Mouse (Mus musculus) midbrain, embryonic 14.5 days (tissue): ENCODE data around the gene Jup. TPM values are rescaled to one million over a fixed set of nuclear protein-coding genes. Genes with fewer than 3 reads are reported as not detected.
"Not testable (repeated sequence)": the region's sequence is repeated elsewhere in the genome, so short reads cannot be mapped to it uniquely, and the experiment has no call there.

Experiments used
- ATAC-seq: fragments of 200-750 bp; cut with Nextera tagmentation; 2 replicates; pipeline ENCODE4 v1.8.0; 2017; ENCODE audit warnings: moderate number of reproducible peaks, moderate library complexity; ENCODE audit not compliant: low FRiP score, low TSS enrichment
- DNase-seq: peaks from one replicate; pipeline ENCODE4 v3.0.0-alpha.2; 2015
- H3K27ac ChIP-seq: fragments of 300-500 bp; sonication (generic); replicated peaks from 2 replicates; pipeline ENCODE4 v1.5.1; 2014; ENCODE audit warnings: mild to moderate bottlenecking, low read depth, low read length, moderate library complexity
- H3K27me3 ChIP-seq: fragments of 300-500 bp; sonication (generic); 2 replicates; pipeline ENCODE4 v1.6.1; 2014; ENCODE audit warnings: low read length, control low read depth, mixed read lengths; ENCODE audit not compliant: control insufficient read depth, insufficient read depth
- H3K36me3 ChIP-seq: fragments of 300-500 bp; sonication (generic); 2 replicates; pipeline ENCODE4 v1.6.1; 2014; ENCODE audit warnings: low read length, control low read depth; ENCODE audit not compliant: control insufficient read depth, insufficient read depth
- H3K4me1 ChIP-seq: fragments of 300-500 bp; sonication (generic); 2 replicates; pipeline ENCODE4 v1.6.1; 2014; ENCODE audit warnings: mild to moderate bottlenecking, antibody characterized with exemption, low read length, control low read depth; ENCODE audit not compliant: control insufficient read depth, insufficient read depth
- H3K4me2 ChIP-seq: fragments of 300-500 bp; sonication (generic); 2 replicates; pipeline ENCODE4 v1.6.1; 2014; ENCODE audit warnings: mild to moderate bottlenecking, low read length, moderate library complexity
- H3K4me3 ChIP-seq: fragments of 300-500 bp; sonication (generic); replicated peaks from 2 replicates; pipeline ENCODE4 v1.5.1; 2014; ENCODE audit warnings: low read depth, low read length
- H3K9ac ChIP-seq: fragments of 300-500 bp; sonication (generic); replicated peaks from 2 replicates; pipeline ENCODE4 v1.6.1; 2014; ENCODE audit warnings: mild to moderate bottlenecking, low read length, moderate library complexity
- H3K9me3 ChIP-seq: fragments of 300-500 bp; sonication (generic); 2 replicates; pipeline ENCODE4 v1.6.1; 2016; ENCODE audit warnings: low read length, control low read depth, mixed read lengths; ENCODE audit not compliant: control insufficient read depth
- WGBS: fragments of 180-500 bp; shearing (Covaris S2); extraction: QIAGEN DNeasy Blood & Tissue Kit; methylation state at CpG from one replicate; pipeline ENCODE4 v1.1.7; 2014; 5-methylcytosine and 5-hydroxymethylcytosine counted together
- polyA plus RNA-seq: library from polyadenylated mRNA; unstranded; fragments of >200 nt; fragmentation: Nextera tagmentation; extraction: Ambion mirVana; gene quantifications from 2 replicates; pipeline ENCODE4 v1.2.1, GENCODE M21; 2014

Jup gene
- polyA plus RNA-seq, 1 experiment from 2014 or later: 70.0 TPM

GRCm38 (mm10) chr11:100361059-100361458, 36.5 kb downstream of the Jup start:
- ATAC-seq, H3K4me3 ChIP-seq, H3K4me1 ChIP-seq, H3K27ac ChIP-seq, H3K4me2 ChIP-seq, H3K36me3 ChIP-seq, H3K9me3 ChIP-seq, DNase-seq, H3K27me3 ChIP-seq, H3K9ac ChIP-seq: not testable (repeated sequence)
- WGBS: no CpG with 5 or more reads among the region's 13 CpGs

GRCm38 (mm10) chr11:100360175-100360574, 37.4 kb downstream of the Jup start:
- DNase-seq: no peak
- H3K27me3 ChIP-seq: peaks cover 4% of the 10 kb centered on the region; the same call in 1 of the 2 replicates
- no peak for ATAC-seq
- H3K9ac ChIP-seq: no peak overlapping the region
- no peak overlapping the region for H3K27ac ChIP-seq
- H3K36me3 ChIP-seq: no peaks in the 10 kb centered on the region
- peaks cover under 1% of the 10 kb centered on the region for H3K4me1 ChIP-seq
- no peaks in the 10 kb centered on the region for H3K9me3 ChIP-seq
- WGBS: 84% methylated on average over 6 of the region's 6 CpGs
- H3K4me2 ChIP-seq: no peak overlapping the region
- no peak overlapping the region for H3K4me3 ChIP-seq

- WGBS: 53% methylated on average over 5 of the region's 5 CpGs
Observed at GRCm38 (mm10) chr11:100357408-100357807, 40.2 kb downstream of the Jup start.

GRCm38 (mm10) chr11:100356819-100357211, 40.7 kb downstream of the Jup start:
- Histone ChIP-seq H3K4me1 (peaks cover 17% of the 10 kb centered on the region), H3K36me3 (peaks cover 12% of the 10 kb centered on the region; the same call in 1 of the 2 replicates), H3K4me2 (peak overlapping the region; percentile 99), H3K9ac (peak overlapping the region; percentile 75; the same call in 1 of the 2 replicates), H3K27me3 (peaks cover 4% of the 10 kb centered on the region; the same call in 1 of the 2 replicates), H3K27ac (no peak overlapping the region), H3K9me3 (no peaks in the 10 kb centered on the region), H3K4me3 (peak overlapping the region; percentile 79)
- 13% methylated on average over 9 of the region's 9 CpGs for WGBS
- DNase-seq (peak; percentile 35), ATAC-seq (no peak)

More at GRCm38 (mm10) chr11:100357408-100357807, 40.2 kb downstream of the Jup start:
- H3K4me1 ChIP-seq: peaks cover 12% of the 10 kb centered on the region
- H3K4me2 ChIP-seq: no peak overlapping the region
- H3K36me3 ChIP-seq: peaks cover 12% of the 10 kb centered on the region; the same call in 1 of the 2 replicates
- no peaks in the 10 kb centered on the region for H3K9me3 ChIP-seq
- no peak overlapping the region for H3K4me3 ChIP-seq
- no peak for ATAC-seq
- no peak overlapping the region for H3K27ac ChIP-seq
- no peak for DNase-seq
- H3K9ac ChIP-seq: no peak overlapping the region
- peaks cover 4% of the 10 kb centered on the region; the same call in 1 of the 2 replicates for H3K27me3 ChIP-seq

GRCm38 (mm10) chr11:100355972-100356818, 41.4 kb downstream of the Jup start, which contains the start of gene Hap1:
Gene Hap1 (minus strand): TSS chr11:100356128.
- Histone ChIP-seq H3K4me3 (peak within 1 kb of the TSS; percentile 79), H3K27me3 (peaks cover 4% of the 10 kb centered on the region; the same call in 1 of the 2 replicates), H3K4me2 (peak within 1 kb of the TSS; percentile 99), H3K9me3 (no peaks in the 10 kb centered on the region), H3K27ac (peak within 1 kb of the TSS; percentile 69), H3K4me1 (peaks cover 20% of the 10 kb centered on the region), H3K9ac (peak within 1 kb of the TSS; percentile 75), H3K36me3 (peaks cover 12% of the 10 kb centered on the region; the same call in 1 of the 2 replicates)
- ATAC-seq (peak; percentile 73), DNase-seq (peak; percentile 92)
- WGBS: under 1% methylated on average over 49 of the region's 49 CpGs

- peak overlapping the region; percentile 79 for H3K4me3 ChIP-seq
- peak overlapping the region; percentile 99 for H3K4me2 ChIP-seq
- H3K36me3 ChIP-seq: peaks cover 12% of the 10 kb centered on the region; the same call in 1 of the 2 replicates
- WGBS: under 1% methylated on average over 54 of the region's 54 CpGs
- H3K27ac ChIP-seq: peak overlapping the region; percentile 69
- H3K9ac ChIP-seq: peak overlapping the region; percentile 75
- H3K9me3 ChIP-seq: no peaks in the 10 kb centered on the region
- ATAC-seq (peak; percentile 62), DNase-seq (peak; percentile 77)
- peaks cover 4% of the 10 kb centered on the region; the same call in 1 of the 2 replicates for H3K27me3 ChIP-seq
- H3K4me1 ChIP-seq: peaks cover 20% of the 10 kb centered on the region
Observed at GRCm38 (mm10) chr11:100355151-100355951, 42.2 kb downstream of the Jup start.

- H3K9ac ChIP-seq: peak overlapping the region; percentile 21; the same call in 1 of the 2 replicates
- H3K4me2 ChIP-seq: no peak overlapping the region; the same call in 1 of the 2 replicates
- peaks cover 24% of the 10 kb centered on the region; the same call in 1 of the 2 replicates for H3K36me3 ChIP-seq
- no peaks in the 10 kb centered on the region for H3K27me3 ChIP-seq
- H3K4me3 ChIP-seq: no peak overlapping the region
- ATAC-seq (no peak), DNase-seq (peak; percentile 81)
- H3K4me1 ChIP-seq: peaks cover 20% of the 10 kb centered on the region
- H3K27ac ChIP-seq: peak overlapping the region; percentile 56
- no peaks in the 10 kb centered on the region for H3K9me3 ChIP-seq
- 32% methylated on average over 10 of the region's 10 CpGs for WGBS
Observed at GRCm38 (mm10) chr11:100352076-100352857, 45.3 kb downstream of the Jup start.

- H3K36me3 ChIP-seq: 0 out of 2 replicates have a peak, but pooled peaks cover 12% of the 10 kb centered on the region
- no peak overlapping the region for H3K27ac ChIP-seq
- DNase-seq (no peak), ATAC-seq (no peak)
- no peaks in the 10 kb centered on the region for H3K9me3 ChIP-seq
- no peaks in the 10 kb centered on the region for H3K27me3 ChIP-seq
- WGBS: 91% methylated on average over 10 of the region's 10 CpGs
- no peak overlapping the region for H3K4me3 ChIP-seq
- H3K9ac ChIP-seq: no peak overlapping the region
- H3K4me2 ChIP-seq: no peak overlapping the region
- no peaks in the 10 kb centered on the region for H3K4me1 ChIP-seq
Observed at GRCm38 (mm10) chr11:100344269-100344668, 53.3 kb downstream of the Jup start.
